Mouse (Mus musculus) cerebellum, postnatal 10 days (tissue): ENCODE measurements around the gene Piga.

Experiments
- DNase-seq, 2 experiments: peaks; one replicate each; pipeline ENCODE4 v3.0.0; 2021; ENCODE audit warnings: mixed read lengths in 2 of 2

The Piga gene

DNA sequence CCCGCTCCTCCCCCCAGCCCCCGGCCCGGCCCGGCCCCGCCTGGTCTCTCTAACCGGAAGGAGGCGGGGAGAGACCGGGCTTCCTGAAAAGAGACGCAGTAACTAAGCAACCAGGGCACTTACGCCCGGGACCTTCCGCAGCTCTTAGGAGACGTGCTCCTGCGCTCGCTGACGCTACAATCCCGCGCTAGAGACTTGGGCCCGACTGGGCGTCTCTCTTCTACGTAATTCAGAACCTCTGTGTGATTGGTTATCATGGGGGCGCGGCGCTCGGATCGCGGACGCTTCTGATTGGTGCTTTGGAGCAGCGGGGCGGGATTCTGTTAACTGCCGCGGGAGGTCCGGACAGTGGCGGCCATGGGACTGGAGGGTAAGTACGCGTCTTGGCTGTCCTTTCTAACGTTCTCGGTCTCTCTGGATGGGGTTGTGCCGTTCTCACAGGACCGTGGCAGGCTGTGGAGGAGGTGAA lies at the start of gene Piga:
TSS of gene Piga (plus strand) at position 317 of the 469 bp plus-strand sequence.
- peak; percentile 91 to 93 for DNase-seq

DNA sequence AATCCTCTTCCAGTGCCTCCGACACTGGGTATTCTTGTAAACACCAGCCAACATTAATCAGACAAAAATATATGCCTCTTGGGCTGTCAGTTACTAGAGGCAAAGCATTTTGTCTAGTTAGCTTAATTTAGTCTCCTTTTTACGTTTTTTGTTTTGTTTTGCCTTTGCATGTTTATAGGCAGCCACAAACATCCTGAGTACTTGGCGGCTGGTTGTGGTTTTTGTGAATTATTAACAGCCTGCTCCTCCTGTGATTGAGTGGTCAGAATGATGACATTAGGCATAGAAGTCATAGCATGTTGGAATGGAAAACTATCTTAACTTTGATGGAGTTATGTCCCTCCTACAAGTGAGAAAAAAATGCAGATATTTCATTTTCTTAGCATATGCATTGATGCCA lies 49.0 kb upstream of the Piga start:
- DNase-seq: no peak

DNA sequence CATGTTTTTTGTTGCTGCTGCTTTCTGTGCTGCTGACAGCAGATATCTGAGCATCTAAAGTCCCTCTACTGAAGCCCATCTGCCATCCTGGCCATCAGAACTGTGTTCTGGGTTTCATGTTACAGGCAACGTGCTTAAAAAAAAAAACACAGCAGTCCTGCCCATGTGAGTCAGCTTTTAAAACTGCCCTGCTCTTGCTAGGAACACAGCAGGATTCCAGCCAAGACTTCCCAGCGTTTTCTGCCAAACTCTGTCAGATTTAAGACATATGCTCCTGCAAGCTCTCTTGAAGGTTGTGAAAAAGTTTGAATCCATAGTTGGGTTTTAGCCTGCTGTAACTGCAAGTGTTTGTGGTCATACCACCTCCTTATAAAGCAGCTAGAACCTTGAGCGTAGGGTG lies 46.5 kb upstream of the Piga start, which contains the start of gene Vegfd:
TSS of gene Vegfd (plus strand) at position 298 of the 400 bp plus-strand sequence.
- peak; percentile 5 to 6 for DNase-seq

DNA sequence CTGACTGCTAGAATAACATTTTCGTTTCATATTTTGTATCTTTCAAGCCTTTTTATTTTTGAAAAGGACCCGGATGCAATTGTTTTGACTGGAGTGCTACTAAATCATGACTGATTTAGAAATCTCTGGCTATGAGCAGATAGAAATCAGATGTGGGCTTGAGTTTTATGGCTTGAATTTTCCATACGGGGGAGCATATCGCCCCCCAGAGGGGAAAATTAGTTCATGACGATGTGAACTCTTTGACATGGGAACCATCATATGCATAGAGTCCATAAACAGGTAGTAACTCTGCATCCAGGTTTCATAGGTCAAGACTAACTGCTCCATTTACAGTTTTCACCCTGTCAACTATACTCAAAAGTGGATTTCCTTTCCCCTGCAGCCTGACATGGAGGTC lies 45.0 kb upstream of the Piga start:
- DNase-seq: peak in 1 of 2 experiments; percentile 3

DNA sequence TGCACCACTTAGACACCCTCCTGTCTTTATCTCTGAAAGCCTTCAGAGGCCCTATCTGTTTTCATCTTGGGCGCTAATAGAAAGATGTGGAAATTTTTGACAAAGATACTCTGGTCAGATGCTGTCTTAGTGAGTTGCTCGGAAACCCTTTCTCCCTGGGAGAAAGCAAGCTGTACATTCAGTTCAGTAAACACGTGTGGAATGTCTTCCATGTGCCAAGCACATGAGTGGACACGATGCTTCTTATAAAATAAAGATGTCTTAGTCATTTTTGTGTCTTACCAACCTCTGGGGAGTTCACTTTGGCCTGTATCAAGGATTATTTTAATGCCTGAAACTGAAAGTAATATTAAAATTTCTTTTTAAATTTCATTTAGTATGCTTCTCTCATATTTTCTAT lies 39.9 kb upstream of the Piga start:
- no peak for DNase-seq

DNA sequence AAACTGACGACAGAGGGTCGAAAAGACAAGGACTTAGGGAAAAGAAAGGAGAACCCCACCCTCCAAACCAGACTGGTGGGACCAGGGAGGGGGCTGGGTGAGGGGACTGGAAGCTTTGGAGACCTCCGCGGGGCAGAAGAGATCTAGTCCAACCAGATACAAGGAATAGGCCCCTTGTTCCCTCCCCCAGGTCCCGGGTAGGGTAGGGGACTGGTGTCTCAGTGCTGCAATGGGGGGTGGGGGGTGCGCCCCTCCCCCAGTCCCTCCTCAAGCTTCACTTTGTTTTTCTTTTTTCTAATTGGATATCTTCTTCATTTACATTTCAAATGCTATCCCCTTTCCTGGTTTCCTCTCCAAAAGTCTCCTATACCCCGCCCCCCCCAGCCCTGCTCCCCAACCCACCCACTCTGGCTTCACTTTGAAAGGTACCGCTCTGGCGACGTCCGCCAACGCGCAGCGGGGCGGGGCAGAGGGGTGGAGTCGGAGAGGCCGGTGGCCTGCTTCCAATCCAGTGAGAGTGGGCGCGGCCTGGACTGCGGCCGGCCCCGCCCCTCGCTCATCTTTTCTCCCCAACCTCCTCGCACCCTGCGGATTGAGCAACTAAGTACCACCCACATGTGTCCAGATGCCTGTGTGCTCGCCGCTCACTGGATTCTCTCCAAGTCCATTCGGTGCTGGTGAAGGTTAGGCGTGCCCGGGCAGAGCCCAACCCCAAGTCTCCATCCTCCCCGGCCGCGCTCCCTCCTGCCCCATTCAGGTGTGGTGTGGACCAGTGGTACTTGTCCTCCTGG lies 37.8 kb upstream of the Piga start:
- DNase-seq: peak; percentile 83 to 90

DNA sequence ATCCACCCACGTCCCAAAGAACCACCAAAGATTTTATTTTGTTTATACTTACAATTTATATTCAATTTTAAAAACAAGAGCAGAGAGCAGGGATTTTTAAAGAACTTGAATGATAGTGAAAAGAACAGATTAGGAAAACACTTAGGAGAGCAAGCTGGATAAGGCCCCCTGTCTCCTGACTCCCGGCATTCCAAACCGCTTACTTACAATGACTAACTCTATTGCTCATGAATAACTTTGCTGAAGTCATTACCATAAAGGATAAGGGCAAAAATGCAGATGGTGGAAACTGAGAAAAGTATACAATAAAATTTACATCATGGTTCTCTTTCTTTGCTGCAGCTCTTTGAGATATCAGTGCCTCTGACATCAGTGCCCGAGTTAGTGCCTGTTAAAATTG lies 25.5 kb upstream of the Piga start:
- DNase-seq: no peak

DNA sequence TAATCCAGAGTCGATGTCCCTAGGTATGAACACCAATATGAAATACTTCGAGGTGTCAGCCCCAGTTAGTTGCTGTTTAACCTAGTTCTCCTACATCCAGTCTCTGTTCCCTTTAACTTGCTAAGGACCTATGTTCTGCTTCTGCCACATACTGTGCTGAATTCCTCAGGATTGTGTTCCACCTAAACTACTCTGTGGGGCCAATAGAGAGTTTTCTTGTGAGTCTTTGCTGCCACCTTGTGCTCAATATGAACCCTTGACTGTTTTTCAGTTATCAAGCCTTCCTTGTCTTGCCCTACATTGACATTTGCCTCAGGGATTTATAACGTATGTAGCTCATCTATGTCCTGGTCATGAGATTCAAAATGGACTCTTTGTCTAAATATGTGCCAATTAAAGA lies 21.1 kb upstream of the Piga start:
- peak; percentile 9 to 20 for DNase-seq

DNA sequence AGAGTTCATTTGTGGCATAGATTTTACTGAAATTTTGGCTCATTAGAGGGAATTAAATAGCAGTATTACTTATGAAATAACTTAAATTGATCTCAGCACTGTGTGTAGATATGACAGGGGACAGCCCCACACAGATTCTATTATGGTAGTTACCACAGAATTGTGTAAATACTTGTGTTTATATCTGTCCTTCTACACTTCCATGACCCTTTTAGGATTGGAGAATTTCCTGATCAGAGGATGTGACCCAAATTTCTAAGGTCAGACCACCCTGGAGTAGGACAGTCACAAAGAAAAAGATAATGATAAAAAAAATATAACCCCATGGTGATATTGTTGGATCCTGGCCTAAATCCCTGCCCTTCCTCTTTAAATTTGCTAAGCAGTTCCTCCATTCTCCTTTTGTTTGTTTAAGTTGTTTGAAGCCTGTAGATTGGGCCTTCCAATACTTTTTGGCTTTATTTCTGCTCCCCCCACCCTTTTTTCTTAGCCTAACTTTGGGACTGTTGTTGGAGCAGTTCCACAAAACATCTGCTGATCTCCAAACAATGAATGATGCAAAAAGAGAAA lies 14.4 kb upstream of the Piga start:
- DNase-seq: no peak

DNA sequence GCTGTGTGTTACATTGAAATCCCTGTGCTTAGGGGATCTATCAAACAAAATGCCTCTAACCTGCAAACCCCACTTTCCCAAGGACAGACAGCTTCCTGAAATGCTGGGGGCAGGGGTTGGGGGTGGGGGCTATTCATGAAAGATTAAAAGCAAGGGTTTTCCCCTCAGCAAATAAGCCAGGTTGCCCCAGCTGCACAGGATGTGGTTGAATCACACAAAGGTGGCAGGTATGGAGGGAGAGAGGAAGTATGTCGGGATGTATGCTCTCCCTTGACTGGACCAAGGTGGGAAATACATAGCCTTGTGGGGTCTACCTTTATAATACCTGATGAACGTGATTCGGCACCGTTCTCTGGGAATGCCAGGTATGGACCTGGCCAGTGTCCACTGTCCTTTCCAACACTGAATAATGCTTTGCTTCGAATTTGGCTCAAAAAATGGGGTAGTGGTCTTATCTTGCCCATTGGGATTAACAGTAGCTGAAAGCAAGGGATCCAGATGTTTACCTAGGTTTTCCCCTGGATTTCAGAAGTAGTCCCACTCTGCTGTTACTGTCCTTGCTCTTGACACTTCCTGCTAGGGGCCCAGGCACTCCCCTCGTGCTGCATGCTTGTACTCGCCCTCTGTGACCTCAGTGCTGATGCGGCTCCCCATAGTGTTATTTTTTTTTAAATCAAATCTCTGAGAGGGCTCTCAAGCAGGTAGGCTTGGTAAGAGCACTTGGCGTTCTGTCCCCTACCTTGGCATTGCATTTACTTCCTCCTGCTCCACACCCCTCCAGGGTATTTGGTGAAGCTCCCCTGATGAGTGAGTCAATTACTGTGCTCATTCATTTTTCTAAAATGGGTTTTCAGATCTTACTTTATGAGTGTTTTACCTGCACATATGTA lies 13.2 kb upstream of the Piga start:
- no peak for DNase-seq

DNA sequence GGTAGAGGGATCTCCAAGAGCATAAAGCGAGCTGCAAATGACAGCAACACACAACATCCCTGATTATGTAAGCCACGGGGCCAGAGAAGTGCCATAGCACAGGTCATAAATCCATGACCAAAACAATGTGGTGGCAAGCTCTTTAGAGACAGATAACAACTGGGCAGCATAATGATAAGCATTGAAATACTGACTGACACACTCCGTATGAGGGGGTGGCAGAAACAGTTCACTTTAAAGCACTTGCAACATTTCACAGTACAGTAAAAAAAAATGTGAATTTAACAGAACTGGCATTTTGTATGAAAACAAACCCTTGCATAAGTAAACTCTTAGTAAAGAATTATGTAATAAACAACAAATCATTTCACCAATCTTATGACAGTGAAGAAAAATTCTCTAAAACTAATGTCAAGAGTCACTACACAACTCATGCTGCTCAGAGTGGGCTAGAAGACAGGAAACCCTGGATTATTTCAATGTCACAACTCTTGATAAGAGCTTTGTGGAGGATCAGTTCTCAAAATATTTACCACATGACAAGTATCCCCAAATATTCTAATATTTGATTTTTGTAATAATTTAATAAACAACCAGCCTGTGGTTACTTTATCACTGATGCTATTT lies 11.2 kb upstream of the Piga start:
- no peak for DNase-seq

DNA sequence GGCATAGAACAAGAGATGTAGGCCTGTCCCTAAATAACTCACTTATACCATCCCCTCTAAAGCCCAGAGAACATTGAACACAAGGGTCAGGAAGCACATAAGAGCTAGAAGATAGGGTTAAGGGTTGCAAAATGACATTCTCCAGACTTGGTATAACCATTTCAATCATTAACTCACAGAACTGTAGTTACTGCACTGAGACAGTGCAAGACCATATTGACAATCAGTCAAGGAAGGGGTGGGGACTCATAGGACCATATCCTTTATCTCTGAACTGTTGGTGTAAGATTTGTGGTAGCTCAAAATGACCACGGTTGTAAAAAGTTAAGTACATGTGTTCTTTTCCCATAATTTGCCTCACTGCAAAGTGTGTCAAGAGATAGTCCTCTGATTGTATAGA lies 9.0 kb upstream of the Piga start:
- DNase-seq: no peak

DNA sequence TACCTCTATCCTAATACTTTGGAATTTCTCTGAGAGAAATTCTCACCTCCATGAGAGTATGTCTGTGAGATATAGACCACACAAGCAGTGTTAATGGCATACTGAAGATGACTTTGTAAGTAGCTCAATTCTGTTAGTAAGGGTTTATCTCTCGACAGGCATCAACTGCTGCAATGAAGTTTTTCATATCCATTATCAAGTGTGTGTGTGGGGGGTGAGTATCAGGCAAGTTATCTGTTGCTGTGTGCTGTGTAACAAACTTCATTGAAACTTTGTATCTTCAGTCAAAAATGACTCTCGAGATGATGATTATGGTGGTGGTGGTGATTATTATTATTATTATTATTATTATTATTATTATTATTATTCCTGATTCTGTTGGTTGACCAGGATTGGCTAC lies 2.8 kb upstream of the Piga start:
- no peak for DNase-seq

DNA sequence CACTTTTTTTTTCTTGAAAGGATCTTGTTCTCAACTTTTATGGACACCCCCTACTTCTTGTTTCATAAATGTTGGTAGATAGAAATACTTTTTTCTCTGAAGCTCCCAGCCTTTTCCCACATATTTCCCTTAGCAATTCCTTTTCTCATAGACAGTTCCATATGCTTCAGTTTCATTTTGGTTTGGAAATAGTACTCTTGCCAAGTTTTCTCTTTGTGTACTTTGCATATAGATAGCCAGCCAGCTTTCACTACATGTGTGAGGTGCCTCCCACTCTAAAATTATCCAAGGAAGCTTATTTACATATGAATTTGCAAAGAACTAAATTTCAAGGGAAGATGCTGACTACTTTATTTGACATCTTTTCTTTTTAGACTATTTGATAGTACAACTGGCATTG lies 1.6 kb upstream of the Piga start:
- DNase-seq: no peak

DNA sequence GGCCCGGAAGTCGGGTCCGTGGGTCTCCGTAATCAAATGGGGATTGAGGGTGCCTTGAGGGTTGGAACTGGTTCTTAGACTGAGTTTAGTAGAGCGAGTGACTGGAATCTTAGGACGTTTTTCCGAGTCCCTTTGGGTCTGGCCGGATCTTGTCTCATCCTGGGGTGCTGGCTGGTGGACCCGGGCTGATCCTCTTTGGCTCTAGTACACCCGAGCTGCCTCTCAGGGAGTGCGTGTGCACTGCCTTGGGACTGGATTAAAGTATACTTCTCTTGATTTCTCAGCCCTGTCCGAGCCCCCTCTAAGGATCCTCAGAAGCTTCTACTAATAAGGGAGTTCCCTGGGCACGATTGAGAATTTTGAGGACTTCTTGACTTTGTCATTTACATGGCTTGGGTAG lies 368 bp downstream of the Piga start:
- no peak for DNase-seq

DNA sequence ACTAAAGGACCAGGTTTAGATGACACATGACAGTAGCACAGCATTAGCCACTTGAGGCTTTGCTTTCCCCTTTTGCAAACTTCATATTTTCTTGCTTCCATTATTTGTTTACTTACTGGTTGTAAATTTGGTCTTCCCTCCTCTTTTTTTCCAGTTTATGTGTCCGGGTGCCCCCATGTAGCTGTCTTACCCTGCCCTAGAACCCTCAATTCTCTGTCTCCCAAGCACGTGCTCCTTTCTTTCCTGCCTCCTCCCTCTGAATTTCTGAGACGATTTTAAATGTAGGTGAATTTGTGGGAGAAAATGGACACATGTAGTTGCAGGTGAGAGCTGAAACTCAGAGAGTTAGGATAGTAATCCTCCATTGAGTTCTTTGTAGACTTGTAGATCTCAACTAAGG lies 931 bp downstream of the Piga start:
- DNase-seq: no peak

DNA sequence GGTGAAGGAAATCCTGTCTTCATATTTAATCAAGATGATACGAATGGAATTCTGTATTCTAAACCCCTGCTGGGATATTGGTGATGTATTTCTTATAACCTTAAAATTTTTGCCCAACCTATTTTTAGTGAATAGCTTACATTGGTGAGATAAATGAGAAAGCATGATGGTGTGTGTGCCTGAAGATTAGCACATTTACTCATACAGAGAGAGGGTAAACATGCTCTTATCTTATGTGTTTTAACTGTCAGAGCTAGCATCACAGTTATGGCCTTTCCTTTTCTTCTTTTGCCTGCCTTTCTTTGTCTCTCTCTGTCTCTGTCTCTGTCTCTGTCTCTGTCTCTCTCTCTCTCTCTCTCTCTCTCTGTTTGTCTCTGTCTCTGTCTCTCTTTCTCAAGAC lies 5.2 kb downstream of the Piga start:
- DNase-seq: no peak

DNA sequence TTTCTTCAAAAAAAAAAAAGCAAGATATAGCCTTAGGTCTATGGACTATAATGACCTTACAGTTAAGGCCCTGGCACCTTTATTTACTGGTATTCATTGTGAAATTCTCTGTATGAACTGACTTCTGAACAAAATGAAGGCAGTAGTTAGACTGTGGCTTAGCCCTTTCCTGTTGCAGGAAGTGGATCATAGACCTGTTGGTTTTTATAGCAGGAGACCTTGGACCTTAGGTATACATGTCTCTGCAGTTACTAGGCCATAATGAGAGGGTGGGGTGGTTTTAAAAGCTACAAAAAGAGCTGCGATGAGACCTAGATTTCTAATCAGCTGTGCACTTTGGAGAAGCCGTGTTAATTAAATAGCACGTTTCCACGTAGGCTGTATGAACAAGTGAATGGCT lies 7.7 kb downstream of the Piga start:
- no peak for DNase-seq

DNA sequence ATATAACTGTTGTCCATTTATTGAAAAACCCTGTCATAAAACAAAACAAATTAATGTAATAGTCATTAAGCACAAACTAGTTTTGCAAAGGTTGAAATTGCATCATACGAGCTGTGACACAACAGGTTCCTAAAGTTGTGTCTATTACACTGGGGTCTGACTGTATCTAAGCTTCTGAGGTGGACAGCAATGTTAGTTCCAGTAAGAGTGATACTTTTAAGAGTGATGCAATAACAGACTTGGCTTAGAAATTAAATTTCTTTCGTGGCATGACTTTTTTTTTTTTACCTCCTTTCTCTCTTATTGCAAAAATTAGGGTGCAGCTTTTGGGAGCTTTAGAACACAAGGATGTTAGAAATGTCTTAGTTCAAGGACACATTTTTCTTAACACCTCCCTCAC lies 8.6 kb downstream of the Piga start:
- DNase-seq: no peak

DNA sequence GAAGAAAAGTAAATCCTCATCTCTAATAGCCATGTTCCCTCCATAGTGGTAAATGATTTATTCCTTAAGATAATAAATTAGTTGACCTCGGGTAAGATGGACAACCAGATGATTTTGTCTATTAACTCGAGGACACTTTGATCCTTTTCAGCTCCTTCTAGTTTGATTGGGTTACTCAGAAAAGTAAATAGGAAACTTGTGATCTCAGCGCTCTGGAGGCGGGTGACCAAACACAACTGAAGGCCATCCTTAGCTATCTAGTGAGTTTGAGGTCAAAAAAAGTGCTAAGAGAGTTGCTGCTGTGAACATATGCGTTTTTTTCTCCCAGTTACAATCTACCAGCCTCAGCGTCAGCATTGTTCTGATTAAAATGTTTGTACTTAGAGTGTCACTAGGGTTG lies 11.0 kb downstream of the Piga start:
- DNase-seq: no peak

DNA sequence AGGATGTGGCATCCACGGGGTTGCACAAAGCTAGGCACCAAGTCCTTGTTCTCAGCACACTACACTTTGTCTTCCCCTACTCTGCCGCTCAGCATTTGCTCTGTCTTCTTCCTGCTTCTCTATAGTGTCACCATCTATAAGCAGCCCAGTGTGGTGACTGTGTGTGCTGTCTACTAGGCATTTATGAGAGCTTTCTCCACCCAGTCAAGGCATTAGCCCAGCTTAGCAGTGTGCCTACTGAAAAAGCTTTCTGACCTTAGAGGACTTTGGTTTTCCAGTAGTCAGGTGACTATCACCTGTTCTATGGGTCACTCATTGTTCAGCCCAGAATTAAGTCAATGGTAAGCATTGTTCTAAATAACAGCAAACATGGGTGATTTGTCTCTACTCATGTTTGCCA lies 11.5 kb downstream of the Piga start:
- no peak for DNase-seq

DNA sequence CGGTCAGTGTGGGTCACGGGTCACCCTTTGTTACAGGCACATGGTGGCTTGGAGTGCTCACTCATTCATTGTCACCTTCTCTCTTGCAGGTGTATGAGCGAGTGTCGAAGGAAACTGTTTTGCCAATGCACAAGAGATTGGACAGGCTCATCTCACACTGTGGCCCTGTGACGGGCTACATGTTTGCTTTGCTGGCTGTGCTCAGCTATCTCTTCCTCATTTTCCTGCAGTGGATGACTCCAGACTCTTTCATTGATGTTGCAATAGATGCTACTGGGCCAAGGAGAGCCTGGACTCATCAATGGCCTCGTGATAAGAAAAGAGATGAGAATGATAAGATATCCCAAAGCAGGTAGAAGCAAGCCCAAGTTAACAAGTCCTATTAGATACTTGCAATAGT lies 12.0 kb downstream of the Piga start:
- DNase-seq: no peak

DNA sequence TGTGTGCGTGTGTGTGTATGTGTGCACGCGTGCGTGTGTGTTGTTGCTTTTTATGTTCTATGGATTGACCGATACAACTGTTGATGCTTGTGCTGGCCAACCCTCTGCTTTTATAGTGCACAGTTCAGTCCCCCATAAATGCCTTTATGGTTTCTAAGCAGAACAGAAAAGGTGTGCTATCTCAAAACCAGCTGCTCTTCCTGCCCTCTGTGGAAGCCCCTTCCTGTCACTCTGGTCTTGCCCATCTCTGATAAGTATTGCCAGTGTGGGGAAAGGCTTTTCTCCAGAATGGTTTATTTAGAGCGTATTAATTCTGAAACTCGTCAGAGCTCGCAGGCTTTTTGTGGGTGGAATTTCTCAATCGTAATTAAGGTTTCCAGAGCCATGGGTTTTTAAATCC lies 13.1 kb downstream of the Piga start:
- no peak for DNase-seq
